Mouse (Mus musculus) c-Kit-positive CD71-positive TER-119-positive erythroid progenitor cells, embryonic 14.5 days (primary cell): Measurements from ENCODE around the gene Lrrc49.
A peak's percentile ranks its signal among the peaks of the same experiment; 100 is the strongest.

ENCODE experiments used
- DNase-seq: peaks from one replicate; pipeline ENCODE4 v3.0.0-alpha.2; 2013; ENCODE audit warnings: low spot score

The Lrrc49 gene

GRCm38 (mm10) chr9:60687891-60688324 lies at the start of gene Lrrc49:
Gene Lrrc49, minus strand, starts transcription at chr9:60688158.
- DNase-seq: peak; percentile 69

- DNase-seq: no peak
These were observed 46.4 kb upstream of the Lrrc49 start for GRCm38 (mm10) chr9:60734321-60734720.

GRCm38 (mm10) chr9:60724968-60725367 lies 37.0 kb upstream of the Lrrc49 start:
- no peak for DNase-seq

GRCm38 (mm10) chr9:60719687-60720086 lies 31.7 kb upstream of the Lrrc49 start:
- DNase-seq: no peak

GRCm38 (mm10) chr9:60718284-60718683 lies 30.3 kb upstream of the Lrrc49 start:
- DNase-seq: no peak

GRCm38 (mm10) chr9:60715828-60716227 lies 27.9 kb upstream of the Lrrc49 start:
- no peak for DNase-seq

- no peak for DNase-seq
These were observed 27.3 kb upstream of the Lrrc49 start for GRCm38 (mm10) chr9:60715271-60715670.

- DNase-seq: no peak
These were observed 26.2 kb upstream of the Lrrc49 start for GRCm38 (mm10) chr9:60714191-60714590.

GRCm38 (mm10) chr9:60713616-60714015 lies 25.7 kb upstream of the Lrrc49 start:
- no peak for DNase-seq

- DNase-seq: no peak
These were observed 25.0 kb upstream of the Lrrc49 start, which contains the start of gene Larp6 for GRCm38 (mm10) chr9:60712771-60713541. Gene Larp6, plus strand, starts transcription at chr9:60712989.

- no peak for DNase-seq
These were observed 24.1 kb upstream of the Lrrc49 start for GRCm38 (mm10) chr9:60712011-60712410.

- DNase-seq: no peak
These were observed 21.8 kb upstream of the Lrrc49 start for GRCm38 (mm10) chr9:60709721-60710120.

GRCm38 (mm10) chr9:60708606-60709005 lies 20.6 kb upstream of the Lrrc49 start:
- DNase-seq: no peak

- DNase-seq: no peak
These were observed 19.6 kb upstream of the Lrrc49 start for GRCm38 (mm10) chr9:60707594-60707993.

GRCm38 (mm10) chr9:60699581-60700231 lies 11.7 kb upstream of the Lrrc49 start:
- no peak for DNase-seq

GRCm38 (mm10) chr9:60696271-60696985 lies 8.5 kb upstream of the Lrrc49 start:
- DNase-seq: no peak

GRCm38 (mm10) chr9:60693986-60694385 lies 6.0 kb upstream of the Lrrc49 start:
- DNase-seq: no peak

GRCm38 (mm10) chr9:60692624-60693023 lies 4.7 kb upstream of the Lrrc49 start:
- DNase-seq: no peak

- no peak for DNase-seq
These were observed 543 bp downstream of the Lrrc49 start for GRCm38 (mm10) chr9:60687415-60687814.

- DNase-seq: no peak
These were observed 5.2 kb downstream of the Lrrc49 start for GRCm38 (mm10) chr9:60682753-60683152.

GRCm38 (mm10) chr9:60681005-60681404 lies 7.0 kb downstream of the Lrrc49 start:
- DNase-seq: no peak

GRCm38 (mm10) chr9:60678913-60679312 lies 9.0 kb downstream of the Lrrc49 start:
- DNase-seq: no peak

GRCm38 (mm10) chr9:60676429-60676828 lies 11.5 kb downstream of the Lrrc49 start:
- no peak for DNase-seq
